Mouse (Mus musculus): ENCODE data around the gene P2ry6.

P2ry6 gene

DNA sequence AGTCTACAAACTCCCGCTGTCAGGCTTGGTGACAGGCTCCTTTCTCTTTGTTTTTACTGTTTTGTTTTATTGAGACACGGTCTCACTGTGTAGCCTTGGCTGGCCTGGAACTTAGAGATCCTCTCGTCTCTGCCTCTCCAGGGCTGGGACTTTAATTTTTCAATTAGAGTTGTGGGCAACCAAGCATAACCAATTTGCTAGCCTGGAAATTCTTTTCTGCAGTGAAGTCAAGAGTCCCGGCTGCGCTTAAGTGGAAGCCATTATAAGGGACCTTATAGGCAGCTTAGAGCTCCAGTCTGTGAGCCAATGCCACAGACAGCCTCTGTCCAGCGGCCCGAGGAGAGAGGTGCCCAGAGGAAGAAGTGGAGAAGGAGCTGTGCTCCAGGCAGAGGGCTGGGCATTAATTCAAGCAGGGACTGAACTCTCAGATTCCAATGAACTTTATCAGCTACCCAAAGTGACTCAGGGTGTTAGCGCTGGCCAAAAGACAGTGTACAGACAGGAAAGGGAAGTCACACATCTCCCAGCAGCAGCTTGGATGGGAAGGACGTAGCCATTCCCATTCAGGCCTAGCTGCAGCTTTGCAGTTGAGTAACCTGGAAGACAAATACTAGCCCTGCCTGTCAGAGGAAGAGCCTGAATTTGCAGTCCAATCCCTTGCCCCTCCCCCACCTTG lies 16.3 kb upstream of the P2ry6 start:
- no peak for DNase-seq (ENCODE audit: low spot score in 2 of 2)

DNA sequence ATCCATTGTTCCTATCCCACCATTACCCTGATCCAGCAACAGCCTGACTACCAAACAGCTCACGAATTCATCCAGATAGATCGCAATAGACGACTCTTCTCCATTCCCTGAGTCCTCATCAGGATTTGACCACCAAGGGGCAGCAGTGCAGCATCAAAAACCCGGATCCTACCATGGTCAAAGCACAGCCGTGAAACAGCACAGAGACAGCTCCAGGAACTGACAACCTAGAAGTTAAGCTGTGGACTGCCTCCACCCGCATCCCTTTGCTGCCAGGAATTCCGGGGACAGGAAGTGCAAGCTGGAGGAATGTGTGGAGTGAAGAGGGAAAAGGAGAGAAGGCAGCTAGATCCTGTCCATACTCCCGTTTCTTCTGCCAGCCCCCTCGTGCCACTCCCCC lies 13.6 kb upstream of the P2ry6 start:
- peak in 1 of 2 experiments; percentile 50 for DNase-seq (ENCODE audit: low spot score in 2 of 2)

DNA sequence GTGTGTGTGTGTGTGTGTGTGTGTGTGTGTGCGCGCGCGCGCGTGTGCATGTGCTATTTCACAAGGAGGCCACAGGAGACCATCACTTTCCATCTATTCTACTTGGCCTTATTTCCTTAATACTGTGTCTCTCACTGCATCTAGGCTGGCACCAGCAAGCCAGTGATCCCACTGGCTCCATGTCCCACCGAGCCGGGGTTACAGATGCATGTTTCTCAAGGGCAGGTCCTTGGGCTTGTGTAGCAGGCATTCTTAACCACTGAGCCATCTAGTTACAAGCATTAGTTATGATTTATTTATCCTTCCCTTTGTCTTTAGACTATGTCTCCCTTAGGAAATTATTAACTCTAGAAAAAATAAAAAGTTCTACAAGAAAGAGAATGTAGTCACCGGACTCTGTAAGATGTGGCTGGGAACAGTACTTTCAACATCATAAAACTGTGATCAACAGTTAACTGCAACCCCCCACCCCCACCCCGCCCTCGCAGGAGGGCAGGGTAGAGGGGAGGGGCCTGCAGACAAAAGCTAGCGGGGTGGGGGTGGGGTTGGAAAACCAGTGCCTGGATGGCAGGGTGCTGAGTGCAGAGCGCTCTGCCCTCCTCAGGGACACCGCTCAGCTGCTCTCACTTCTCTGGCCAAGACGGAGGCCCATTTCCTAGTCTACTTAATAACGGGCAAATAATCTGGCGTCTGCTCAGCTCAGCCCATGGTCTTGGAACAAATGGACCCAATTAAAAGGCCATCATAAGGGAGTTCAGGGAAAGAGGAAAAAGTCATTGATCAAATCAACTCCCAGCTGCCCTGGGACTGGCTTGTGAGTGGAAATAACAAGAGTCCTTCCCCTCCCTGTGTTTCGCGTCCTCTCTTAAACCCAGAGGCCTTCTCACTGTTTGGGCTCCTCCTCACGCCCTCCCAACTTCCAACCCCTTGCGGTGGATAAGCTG lies 10.3 kb upstream of the P2ry6 start:
- no peak for DNase-seq (ENCODE audit: low spot score in 2 of 2)

DNA sequence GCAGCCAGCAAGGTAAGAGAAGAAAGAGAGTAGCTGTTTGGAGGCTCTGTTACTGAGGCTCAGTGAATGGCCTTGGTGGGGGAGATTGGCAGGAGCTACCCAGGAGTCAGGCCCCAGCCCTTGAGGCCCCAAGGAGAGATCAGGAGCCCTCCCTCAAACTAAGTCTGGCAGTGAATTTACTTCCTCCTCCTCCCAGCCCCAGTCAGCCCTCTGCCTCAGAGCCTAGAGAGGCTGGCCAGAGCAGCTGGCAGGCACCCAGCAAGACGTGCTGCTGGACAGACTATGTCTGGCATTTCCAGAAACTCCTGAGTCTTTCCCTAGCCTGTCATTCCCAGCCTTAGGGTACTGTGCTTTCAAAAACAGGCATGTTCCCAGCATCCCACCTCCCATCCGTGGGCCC lies 4.7 kb upstream of the P2ry6 start:
- DNase-seq (ENCODE audit: low spot score in 2 of 2): no peak

DNA sequence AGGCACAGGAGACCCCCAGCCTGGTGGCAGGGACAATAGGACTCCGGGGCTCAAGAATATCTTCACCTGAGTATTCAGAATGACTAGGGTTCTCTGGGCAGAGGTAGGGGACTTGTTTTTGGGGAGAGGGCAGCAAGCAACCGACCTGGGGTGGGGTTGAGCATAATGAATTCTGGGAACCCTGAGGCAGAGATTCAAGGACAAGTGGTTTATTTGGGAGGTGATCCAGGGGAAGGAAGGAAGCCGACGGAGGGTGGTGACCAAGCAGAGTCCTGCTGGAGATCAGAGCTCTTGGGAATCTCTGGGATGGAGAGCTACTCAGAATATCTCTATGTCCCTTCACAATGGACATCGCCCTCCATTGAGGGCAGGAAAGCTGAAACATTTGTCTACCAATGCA lies 3.7 kb upstream of the P2ry6 start:
- DNase-seq (ENCODE audit: low spot score in 2 of 2): no peak

DNA sequence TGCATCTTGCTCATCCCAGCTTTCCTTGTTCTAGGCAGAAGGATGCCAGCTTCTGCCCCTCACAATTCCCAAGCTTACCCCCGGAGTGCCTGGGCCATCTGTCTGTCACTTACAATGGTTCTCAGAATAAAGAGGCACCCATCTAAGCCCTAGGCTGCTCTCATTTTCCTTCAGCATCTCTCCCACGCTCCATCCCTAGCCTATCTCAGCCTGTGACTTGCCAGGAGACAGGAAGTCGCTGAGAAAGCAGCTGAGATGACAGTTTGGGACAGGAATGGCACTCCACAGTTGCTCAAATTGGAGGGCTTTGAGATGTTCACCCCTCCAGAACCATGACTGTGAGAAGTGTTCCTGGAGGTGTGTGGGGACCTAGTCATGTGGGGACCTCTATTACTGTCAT lies 1.6 kb downstream of the P2ry6 start:
- no peak for DNase-seq (ENCODE audit: low spot score in 2 of 2)

DNA sequence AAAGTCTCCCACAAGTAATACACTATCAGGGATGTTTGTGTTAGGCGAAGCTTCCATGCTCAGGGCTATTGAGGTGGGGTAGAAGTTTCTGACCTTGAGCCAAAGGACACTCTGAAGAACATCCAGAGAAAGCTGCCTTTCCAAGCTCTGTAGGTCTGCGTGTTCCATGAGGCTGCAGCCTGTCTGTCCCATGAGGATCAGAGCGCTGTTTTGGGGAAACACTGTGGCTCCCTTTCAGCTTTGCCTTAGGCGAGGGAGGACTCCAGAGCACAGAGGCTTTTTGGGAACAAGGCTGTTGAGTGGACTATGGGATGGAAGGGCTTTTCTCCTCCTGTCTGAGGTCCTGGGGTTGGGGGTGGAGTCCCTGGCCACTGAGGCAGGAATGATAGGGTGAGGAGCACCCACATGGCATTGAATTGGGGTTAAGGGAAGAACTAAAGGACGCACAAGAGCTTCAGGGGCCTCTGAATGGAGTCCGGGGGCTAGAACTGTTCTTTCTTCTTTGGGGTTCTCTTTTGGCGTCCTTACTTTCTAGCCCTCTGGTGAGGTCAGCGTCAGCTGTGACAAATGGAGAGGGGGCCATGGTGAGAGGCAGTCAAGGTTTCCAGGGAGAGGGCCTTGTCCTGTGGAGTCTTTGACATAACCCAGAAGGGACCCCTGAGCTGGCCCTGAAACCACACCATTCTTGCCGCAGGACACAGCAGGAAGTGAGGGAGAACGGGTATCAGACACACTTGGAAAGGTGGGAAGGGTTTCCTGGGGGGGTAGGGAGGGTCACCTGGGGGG lies 5.4 kb downstream of the P2ry6 start:
- DNase-seq (ENCODE audit: low spot score in 2 of 2): no peak

DNA sequence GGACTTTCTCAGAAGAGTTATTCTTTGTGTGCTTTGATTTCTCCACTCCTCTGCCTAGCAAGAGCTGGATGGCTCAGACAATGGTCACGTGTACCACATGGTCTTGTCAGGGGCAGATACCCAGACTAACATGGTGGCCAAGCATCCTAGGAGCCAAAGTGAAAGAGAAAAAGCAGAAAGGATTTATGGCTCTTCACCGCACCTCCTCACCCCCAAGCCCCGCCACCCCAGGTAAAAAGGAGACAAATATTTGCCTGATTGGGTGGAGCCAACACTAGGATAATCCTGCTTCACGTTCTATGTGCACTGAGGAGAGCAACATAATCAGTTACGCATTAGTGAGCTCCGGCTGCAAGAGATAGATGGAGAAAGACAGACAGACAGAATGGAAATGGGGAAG lies 6.1 kb downstream of the P2ry6 start:
- DNase-seq (ENCODE audit: low spot score in 2 of 2): no peak

DNA sequence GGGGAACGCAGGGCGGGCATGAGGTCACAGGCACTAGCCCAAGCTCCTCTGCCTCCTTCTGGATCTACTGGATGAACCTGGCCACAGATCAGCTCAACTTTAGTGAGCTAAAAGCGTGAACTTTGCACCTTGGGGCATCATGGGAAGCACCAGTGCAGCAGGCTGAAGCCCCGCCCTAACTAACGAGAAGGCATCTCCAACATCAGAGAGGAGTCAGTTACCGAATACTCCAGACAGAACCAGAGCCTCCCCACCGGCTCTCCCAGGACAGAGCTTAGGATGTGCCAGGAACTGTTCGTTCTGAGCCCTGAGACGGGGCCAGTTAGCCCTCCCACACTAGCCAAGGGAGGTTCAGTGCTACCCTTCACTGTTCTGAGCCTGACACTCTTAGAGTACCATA lies 6.6 kb downstream of the P2ry6 start:
- no peak for DNase-seq (ENCODE audit: low spot score in 2 of 2)

DNA sequence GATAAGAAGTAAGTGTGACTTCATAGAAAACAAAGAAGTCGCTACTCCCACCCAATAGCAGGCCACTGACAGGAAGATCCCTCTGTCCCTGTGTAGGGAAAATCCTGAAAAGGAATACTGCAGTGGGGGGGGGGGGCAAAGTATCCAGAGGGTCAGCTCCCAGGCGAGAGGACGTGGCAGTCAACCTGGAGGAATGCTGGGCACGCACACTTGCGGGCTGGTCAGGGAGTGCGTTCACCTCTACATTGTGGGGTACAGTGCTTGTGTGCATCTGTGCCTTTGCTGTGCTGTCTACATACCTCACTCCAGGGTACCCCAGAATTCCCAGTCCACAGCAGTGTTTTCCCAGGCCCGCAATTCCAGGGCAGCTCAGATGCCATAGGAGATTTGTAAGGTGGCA lies 8.4 kb downstream of the P2ry6 start:
- no peak for DNase-seq (ENCODE audit: low spot score in 2 of 2)

DNA sequence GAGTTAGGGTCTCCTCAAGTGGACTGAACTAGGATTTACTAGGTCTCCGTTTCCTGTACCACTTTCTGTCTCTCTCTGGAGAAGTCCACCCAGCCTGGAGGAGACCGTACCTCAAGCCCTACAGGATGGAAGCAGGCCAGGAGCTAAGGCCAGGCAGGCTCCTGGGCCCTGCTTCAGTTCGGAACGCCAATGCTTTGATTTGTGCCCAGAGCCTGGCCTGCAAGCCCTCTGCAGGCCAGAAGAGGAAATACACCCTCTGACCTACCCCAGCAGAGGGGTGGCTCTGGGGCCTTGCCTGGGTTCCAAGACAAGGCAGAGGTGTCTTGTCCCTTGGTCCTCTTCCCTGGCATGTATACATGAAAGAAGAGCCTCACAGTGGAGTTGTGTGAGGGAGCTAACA lies 9.4 kb downstream of the P2ry6 start:
- DNase-seq (ENCODE audit: low spot score in 2 of 2): no peak

DNA sequence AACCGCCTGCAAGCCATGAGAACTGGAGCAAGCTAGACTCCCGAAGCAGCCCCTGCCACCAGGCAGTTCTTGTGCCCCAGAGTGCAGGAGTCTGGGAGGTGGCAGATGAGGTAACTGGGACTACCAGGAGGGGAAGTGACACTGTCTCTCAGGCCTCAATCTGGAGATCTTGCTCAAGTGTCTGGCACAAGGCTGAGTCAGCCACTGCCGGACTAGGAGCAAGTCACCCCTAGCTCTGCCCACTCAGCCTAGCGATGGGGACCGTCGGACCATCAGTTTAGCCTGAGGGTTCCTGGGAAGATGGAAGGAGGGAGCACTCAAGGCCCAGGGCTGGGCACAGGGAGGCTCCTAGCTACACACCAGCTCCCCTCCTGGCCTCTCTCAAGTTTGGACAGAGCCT lies 10.2 kb downstream of the P2ry6 start:
- no peak for DNase-seq (ENCODE audit: low spot score in 2 of 2)

DNA sequence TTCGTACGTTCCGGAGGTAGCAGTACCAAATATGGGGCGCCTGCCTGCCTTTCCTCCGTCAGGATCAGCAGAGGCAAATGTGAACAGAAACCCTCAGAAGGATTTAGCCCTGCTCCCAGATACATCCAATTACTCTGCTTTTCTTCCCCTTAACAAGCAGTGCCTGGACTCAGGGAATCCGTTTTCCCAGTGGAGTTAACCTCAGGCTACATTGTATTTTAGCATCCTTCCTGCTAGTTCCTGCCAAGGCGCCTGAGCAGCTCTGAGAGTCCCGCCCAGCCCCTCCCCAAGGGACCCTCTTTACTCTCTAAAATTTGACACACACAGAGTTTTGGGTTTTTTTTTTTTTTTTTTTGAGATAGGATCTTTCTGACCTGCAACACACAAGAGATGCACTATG lies 11.1 kb downstream of the P2ry6 start:
- DNase-seq (ENCODE audit: low spot score in 2 of 2): no peak

DNA sequence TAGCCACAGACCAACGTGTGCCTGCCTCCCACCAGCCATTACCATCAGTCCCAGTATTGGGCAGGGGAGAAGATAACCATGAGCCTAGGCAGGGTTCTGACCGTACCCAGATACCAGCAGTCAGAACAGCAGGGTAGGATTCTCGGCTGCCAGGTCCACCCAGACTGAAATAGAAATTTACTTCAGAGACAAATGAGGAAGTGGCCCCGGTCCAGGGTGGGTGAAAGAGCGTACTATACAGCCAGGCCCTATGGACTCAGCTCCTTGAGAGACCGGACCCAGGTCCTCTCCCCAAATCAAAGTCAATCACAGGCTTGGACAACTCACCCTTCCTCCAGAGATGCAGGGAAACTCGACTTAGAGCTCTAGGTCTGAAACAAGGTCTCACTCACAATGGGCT lies 13.3 kb downstream of the P2ry6 start:
- DNase-seq (ENCODE audit: low spot score in 2 of 2): no peak

DNA sequence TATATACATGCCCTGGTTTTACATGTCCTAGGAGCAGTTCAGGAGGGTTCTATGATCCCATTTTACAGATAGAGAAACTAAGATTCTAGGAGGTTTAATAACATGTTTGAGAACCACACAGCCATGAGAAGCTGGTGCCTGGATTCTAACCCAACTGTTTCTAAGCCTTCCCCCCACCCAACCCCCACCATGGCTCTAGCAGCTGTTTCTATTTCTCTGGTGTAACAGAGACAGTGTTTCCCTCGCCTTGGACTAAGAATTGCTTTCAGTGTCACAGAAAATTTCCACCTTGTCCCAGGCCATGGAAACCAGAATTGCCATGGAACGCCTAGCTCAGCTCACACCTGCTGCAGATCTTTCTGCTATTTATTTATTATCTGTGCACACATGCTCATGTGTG lies 14.0 kb downstream of the P2ry6 start:
- no peak for DNase-seq (ENCODE audit: low spot score in 2 of 2)

DNA sequence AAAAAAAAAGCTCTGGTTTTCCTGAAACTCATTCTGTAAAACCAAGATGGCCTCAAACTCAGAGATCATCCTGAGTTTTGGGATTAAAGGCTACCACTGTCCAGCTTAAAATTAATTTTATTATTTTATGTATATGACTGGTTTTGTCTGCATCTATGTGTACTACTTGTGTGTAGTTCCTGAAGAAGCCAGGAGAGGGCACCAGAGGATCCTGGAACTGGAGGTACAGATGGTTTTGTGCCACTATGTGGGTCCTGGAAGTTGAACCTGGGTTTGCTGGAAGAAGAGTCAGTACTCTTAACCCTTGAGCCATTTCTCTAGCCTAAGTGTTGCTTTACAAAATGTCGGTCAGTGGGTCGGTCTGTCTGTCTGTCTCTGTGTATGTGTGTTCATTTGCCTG lies 16.0 kb downstream of the P2ry6 start:
- DNase-seq (ENCODE audit: low spot score in 2 of 2): no peak

DNA sequence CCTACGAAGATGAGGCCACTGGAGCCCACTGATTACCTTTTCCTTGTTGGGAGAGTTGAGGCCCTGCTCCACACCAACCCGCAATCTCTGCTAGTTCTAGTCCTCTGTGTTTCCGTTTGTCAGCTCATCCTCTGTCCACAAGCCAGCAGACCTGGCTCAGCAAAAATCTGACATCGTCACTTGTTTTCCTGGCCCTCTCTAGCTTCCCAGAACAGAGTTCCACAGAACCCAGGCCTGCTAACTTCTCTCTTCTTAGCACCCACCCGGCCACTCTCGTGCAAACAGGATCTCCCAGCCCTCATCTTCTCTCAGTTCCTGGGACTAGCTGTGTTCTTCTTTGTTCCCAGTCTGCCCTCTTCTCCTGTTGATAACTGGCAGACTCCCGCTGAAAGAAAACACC lies 21.8 kb downstream of the P2ry6 start:
- no peak for DNase-seq (ENCODE audit: low spot score in 2 of 2)

DNA sequence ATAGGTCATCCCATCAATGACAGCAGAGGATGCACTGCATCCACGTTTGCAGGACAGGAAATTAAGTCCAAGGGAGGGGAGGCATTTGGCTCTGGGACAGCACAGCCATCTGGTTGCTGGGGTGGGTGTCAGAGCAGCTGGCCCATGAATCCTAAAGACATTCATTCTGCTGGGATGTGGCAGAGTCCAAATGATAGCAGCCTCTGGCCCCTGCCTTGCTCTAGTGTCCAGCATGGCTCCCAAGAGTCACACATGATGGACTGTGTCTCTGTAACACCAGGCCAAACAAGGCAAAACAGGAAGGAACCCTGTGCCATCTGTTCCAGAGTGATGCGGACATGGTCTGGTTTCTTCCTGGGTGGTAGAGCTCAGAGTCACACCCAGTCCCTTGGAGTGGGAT lies 22.5 kb downstream of the P2ry6 start:
- DNase-seq (ENCODE audit: low spot score in 2 of 2): no peak

DNA sequence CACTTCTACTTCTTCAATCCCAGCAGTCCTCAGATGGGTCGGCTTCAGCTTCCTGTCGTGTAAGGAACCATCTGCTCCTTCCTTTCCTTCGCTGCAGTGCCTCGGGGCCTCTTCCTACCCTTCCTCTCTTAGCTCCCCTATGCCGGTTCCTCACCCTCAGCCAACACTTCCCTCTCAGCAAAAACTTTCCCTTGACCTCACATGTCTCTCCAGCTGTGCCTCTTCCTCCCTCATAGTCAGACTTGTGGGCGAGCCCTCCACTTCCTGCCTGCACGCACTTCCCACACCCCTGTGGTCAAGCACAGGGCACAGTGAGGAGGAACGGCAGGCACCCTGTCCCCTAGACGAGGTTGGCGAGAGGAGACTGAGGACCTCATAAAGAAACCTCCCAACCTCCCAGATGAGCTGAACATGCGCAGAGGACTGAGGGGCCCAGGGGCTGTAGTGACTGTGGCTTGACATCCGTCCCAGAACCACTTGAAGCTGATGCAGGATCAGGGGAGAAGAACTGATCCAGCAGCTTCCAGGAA lies 23.9 kb downstream of the P2ry6 start:
- DNase-seq (ENCODE audit: low spot score in 2 of 2): peak; percentile 41 to 55

DNA sequence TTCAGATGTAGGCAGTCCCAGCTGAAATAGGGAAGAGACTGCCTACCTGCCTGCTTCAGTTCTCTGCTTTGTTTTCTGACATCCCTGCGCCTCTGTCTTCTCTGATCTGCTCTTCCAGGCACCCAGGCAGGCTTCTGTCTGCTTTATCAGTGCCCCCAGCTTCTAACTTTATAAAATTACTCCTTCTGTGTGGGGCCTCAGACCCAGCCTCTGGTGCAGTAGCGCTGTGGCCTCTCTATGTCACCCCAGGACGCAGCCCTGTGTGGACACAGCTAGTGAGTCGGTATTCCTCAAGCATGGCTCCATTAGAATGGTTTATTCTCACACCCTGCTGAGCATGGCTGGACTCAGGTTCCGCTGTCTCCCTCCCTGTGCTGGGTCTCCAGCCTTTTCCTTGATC lies 24.4 kb downstream of the P2ry6 start:
- DNase-seq (ENCODE audit: low spot score in 2 of 2): no peak

DNA sequence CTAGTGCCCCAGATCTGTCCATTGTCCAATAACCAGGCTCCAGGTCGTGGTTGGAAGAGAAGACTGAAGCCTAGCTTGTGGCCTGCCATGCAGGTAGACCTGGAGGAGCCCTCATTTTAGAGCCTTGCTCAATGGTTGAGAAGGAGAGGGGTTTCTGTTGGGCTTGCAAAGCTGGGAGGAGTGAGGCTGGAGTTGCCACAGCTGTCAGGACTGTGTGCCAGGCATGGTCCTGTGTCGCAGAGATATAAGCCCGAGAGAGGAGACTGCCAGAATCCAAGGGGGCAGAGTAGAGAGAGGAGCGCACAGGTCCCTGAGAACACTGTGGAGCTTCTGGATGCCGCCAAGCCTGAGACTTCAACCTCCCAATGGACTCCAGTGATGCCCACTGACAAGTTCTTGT lies 29.7 kb downstream of the P2ry6 start:
- DNase-seq (ENCODE audit: low spot score in 2 of 2): no peak

DNA sequence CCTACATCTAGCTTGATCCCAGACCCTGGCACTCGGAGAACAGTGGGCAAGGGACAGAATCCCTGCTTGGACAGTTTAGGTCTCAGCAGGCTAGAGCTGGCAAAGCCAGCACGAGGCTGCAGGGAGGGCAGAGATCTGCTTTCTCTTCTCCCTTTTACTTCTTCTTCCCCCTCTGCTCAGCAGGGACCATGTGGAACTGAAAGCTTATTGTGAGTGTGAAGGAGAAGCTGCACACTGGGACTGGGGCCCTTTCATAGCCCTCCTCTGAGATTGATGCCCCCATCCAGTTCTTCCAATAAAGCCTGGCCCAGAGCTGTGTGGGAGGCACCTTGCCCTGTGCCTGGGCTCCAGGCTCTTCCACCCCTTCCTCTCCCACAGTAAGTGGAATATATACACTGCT lies 30.1 kb downstream of the P2ry6 start:
- no peak for DNase-seq (ENCODE audit: low spot score in 2 of 2)

Data from natural killer cell, adult 2 months (primary cell).